Mouse (Mus musculus) lung, postnatal 0 days (tissue): Measurements from ENCODE around the gene Gdap1l1.
"Not testable (repeated sequence)": the region's sequence is repeated elsewhere in the genome, so short reads cannot be mapped to it uniquely, and the experiment has no call there.

Experiments
- CTCF ChIP-seq: IDR thresholded peaks from 2 replicates; pipeline ENCODE4 v1.5.1; 2016; ENCODE audit warnings: antibody characterized with exemption, mild to moderate bottlenecking
- EP300 ChIP-seq: IDR thresholded peaks from 2 replicates; pipeline ENCODE4 v1.6.1; 2016; ENCODE audit warnings: antibody characterized with exemption, mild to moderate bottlenecking, control low read depth

- not testable (repeated sequence) for TF ChIP-seq CTCF, EP300
Observed at GRCm38 (mm10) chr2:163411344-163411743, 26.9 kb upstream of the Gdap1l1 start.
